Mouse (Mus musculus) midbrain, embryonic 11.5 days (tissue): ENCODE measurements around the gene Cwf19l1. TPM values are rescaled to one million over a fixed set of nuclear protein-coding genes. Genes with fewer than 3 reads are reported as not detected.

Experiments used
- ATAC-seq: fragments of 200-750 bp; cut with Nextera tagmentation; 2 replicates; pipeline ENCODE4 v1.8.0; 2017; ENCODE audit warnings: moderate TSS enrichment, moderate library complexity; ENCODE audit not compliant: low FRiP score
- DNase-seq: peaks from one replicate; pipeline ENCODE4 v3.0.0; 2015; ENCODE audit warnings: low spot score; ENCODE audit errors: missing footprints
- H3K27ac ChIP-seq: fragments of 300-500 bp; sonication (generic); 2 replicates; pipeline ENCODE4 v1.5.1; 2014; ENCODE audit warnings: low read depth, low read length
- H3K27me3 ChIP-seq: fragments of 300-500 bp; sonication (generic); 2 replicates; pipeline ENCODE4 v1.6.1; 2014; ENCODE audit warnings: mild to moderate bottlenecking, low read length, moderate library complexity, mixed read lengths; ENCODE audit not compliant: control insufficient read depth, insufficient read depth
- H3K36me3 ChIP-seq: fragments of 300-500 bp; sonication (generic); 2 replicates; pipeline ENCODE4 v1.6.1; 2014; ENCODE audit warnings: mild to moderate bottlenecking, low read length, moderate library complexity, mixed read lengths; ENCODE audit not compliant: control insufficient read depth, insufficient read depth
- H3K4me1 ChIP-seq: fragments of 300-500 bp; sonication (generic); 2 replicates; pipeline ENCODE4 v1.6.1; 2014; ENCODE audit warnings: low read length; ENCODE audit not compliant: control insufficient read depth, insufficient read depth
- H3K4me2 ChIP-seq: fragments of 300-500 bp; sonication (generic); 2 replicates; pipeline ENCODE4 v1.6.1; 2014; ENCODE audit warnings: mild to moderate bottlenecking, moderate library complexity
- H3K4me3 ChIP-seq: fragments of 300-500 bp; sonication (generic); 2 replicates; pipeline ENCODE4 v1.5.1; 2014; ENCODE audit warnings: low read depth, low read length
- H3K9ac ChIP-seq: fragments of 300-500 bp; sonication (generic); 2 replicates; pipeline ENCODE4 v1.6.1; 2014; ENCODE audit warnings: low read length
- H3K9me3 ChIP-seq: fragments of 300-500 bp; sonication (generic); 2 replicates; pipeline ENCODE4 v1.6.1; 2016; ENCODE audit warnings: low read length; ENCODE audit not compliant: control insufficient read depth
- WGBS: fragments of 180-500 bp; shearing (Covaris S2); extraction: QIAGEN DNeasy Blood & Tissue Kit; methylation state at CpG from one replicate; pipeline ENCODE4 v1.1.7; 2014; 5-methylcytosine and 5-hydroxymethylcytosine counted together
- polyA plus RNA-seq: library from polyadenylated mRNA; unstranded; fragments of >200 nt; fragmentation: Nextera tagmentation; extraction: Ambion mirVana; gene quantifications from 2 replicates; pipeline ENCODE4 v1.2.1, GENCODE M21; 2014

Gene Cwf19l1
- polyA plus RNA-seq: 42.2 and 53.3 TPM in 2 replicates

DNA sequence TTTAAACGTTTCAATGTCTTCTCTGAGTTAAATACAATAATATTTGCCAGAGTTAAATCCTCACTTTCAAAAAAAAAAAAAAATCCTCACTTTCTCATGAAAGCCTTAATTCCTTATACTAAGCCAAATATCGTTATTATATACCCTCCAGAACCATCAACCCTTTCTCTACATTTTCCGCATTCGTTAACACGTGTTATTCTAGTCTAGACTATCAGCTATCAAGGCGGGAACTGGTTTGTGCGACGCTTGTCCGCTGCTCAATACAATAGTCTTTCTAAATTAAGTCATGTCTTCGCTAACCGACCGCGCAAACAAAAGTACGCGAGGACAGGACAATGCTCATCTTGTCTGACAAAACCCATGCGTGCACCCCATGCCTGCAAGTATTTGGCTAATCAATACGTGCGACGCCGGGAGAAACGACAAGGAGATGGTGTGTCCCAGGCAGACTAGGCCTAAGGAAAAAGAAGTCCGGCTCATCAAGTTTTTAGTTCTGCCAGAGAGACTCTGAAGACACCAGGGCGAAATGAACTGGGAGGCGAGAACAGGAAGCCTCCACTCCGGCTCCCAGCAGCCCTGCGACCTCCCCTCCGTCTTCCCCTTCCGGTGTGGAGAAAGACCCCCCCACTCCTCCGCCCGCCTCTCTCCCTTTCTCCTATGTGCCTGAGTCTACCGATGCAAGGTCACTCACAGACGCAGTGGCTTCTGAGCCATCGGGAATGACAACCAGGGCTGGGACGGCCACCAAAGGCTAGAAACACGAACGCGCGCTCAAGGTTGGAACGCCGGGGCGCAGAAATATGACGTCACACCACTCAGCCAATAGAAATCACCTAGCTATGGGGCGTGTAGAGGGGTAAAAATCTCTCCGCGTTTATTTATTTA lies at the start of gene Cwf19l1:
Gene Cwf19l1 (minus strand): TSS at position 805 of the 888 bp plus-strand sequence.
- H3K4me1 ChIP-seq: peaks cover 5% of the 10 kb centered on the region; the same call in 1 of the 2 replicates
- peak within 1 kb of the TSS; percentile 86 for H3K4me2 ChIP-seq
- peak within 1 kb of the TSS; percentile 91 for H3K27ac ChIP-seq
- DNase-seq: peak; percentile 99
- peak within 1 kb of the TSS; percentile 82 for H3K9ac ChIP-seq
- peak; percentile 92 for ATAC-seq
- under 1% methylated on average over 45 of the region's 45 CpGs for WGBS
- H3K9me3 ChIP-seq: no peaks in the 10 kb centered on the region
- H3K27me3 ChIP-seq: no peaks in the 10 kb centered on the region
- peak within 1 kb of the TSS; percentile 76 for H3K4me3 ChIP-seq
- H3K36me3 ChIP-seq: peaks cover 5% of the 10 kb centered on the region; the same call in 1 of the 2 replicates

DNA sequence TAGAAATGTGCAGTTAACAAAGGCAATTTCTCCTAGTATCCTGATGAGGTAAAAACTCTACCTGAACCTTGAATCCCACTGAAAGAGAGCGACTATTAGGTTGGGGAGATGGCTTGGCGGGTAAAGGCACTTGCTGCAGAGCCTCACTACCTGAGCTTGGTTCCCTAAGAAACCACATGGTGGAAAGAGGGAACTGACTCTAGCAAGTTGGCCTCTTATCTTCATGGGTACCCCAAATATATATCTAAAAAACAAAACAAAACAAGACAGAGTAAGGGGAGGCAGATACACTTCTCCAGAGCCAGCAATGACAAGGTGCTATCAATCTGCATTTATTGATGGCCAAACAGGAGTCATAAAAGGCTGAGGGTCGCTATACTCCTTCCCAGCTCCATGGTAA lies 48.3 kb upstream of the Cwf19l1 start:
- DNase-seq (no peak), ATAC-seq (no peak)
- Histone ChIP-seq H3K9ac (no peak overlapping the region), H3K36me3 (no peaks in the 10 kb centered on the region), H3K9me3 (no peaks in the 10 kb centered on the region), H3K4me3 (no peak overlapping the region), H3K27ac (no peak overlapping the region), H3K4me1 (no peaks in the 10 kb centered on the region), H3K4me2 (no peak overlapping the region), H3K27me3 (no peaks in the 10 kb centered on the region)
- 78% methylated on average over 3 of the region's 3 CpGs for WGBS

DNA sequence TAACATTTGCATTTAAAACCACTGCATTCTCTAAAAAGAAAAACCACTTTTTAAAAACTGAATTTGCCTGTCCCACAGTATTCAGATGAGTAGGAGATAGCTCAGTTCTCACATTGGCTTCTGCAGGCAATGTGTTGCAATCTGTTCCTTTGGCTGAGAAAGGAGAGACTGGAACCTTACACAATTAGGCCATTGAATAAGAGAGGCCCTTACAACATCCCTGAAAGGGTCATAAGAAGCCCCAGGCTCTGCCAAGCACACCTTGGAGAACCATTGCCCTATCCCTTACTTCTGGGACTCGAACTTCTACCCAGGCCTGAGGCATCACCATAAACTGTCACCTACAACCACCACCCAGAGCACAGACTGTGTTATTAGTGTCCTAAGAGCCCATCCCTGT lies 44.8 kb upstream of the Cwf19l1 start:
- 70% methylated on average over 1 of the region's 1 CpGs for WGBS
- ATAC-seq (no peak), DNase-seq (no peak)
- H3K4me3 ChIP-seq: no peak overlapping the region
- no peaks in the 10 kb centered on the region for H3K9me3 ChIP-seq
- H3K36me3 ChIP-seq: no peaks in the 10 kb centered on the region
- H3K4me2 ChIP-seq: no peak overlapping the region
- no peak overlapping the region for H3K9ac ChIP-seq
- H3K27me3 ChIP-seq: no peaks in the 10 kb centered on the region
- H3K4me1 ChIP-seq: no peaks in the 10 kb centered on the region
- H3K27ac ChIP-seq: no peak overlapping the region

DNA sequence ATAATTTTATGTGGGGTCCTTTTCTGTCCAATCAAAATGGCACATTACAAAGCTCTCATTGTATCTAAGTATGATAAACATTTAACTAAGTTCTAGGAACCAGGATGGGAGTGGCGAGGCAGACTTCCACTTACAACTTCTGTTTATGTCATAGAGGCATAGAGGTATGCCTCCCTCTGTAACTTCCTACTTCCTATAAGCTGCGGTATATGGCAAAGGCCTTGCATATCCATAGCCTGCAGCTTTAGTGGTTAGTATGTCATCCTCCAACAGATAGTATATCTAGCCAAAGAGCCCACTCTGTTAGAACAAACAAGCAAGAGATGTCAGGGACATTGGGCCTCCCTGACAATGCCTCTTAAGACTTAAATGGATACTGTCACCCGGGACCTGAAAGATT lies 41.1 kb upstream of the Cwf19l1 start:
- DNase-seq (no peak), ATAC-seq (no peak)
- Histone ChIP-seq H3K36me3 (no peaks in the 10 kb centered on the region), H3K4me2 (no peak overlapping the region), H3K27me3 (no peaks in the 10 kb centered on the region), H3K27ac (no peak overlapping the region), H3K9me3 (0 out of 2 replicates have a peak, but pooled peaks cover 5% of the 10 kb centered on the region), H3K9ac (no peak overlapping the region), H3K4me3 (no peak overlapping the region), H3K4me1 (no peaks in the 10 kb centered on the region)
- 87% methylated on average over 3 of the region's 3 CpGs for WGBS

GRCm38 (mm10) chr19:44174835-44175234 lies 39.2 kb upstream of the Cwf19l1 start:
- Histone ChIP-seq H3K9ac (no peak overlapping the region), H3K4me1 (no peaks in the 10 kb centered on the region), H3K4me3 (no peak overlapping the region), H3K36me3 (no peaks in the 10 kb centered on the region), H3K27me3 (no peaks in the 10 kb centered on the region), H3K4me2 (no peak overlapping the region), H3K27ac (no peak overlapping the region), H3K9me3 (0 out of 2 replicates have a peak, but pooled peaks cover 5% of the 10 kb centered on the region)
- ATAC-seq (no peak), DNase-seq (no peak)
- 67% methylated on average over 8 of the region's 8 CpGs for WGBS

DNA sequence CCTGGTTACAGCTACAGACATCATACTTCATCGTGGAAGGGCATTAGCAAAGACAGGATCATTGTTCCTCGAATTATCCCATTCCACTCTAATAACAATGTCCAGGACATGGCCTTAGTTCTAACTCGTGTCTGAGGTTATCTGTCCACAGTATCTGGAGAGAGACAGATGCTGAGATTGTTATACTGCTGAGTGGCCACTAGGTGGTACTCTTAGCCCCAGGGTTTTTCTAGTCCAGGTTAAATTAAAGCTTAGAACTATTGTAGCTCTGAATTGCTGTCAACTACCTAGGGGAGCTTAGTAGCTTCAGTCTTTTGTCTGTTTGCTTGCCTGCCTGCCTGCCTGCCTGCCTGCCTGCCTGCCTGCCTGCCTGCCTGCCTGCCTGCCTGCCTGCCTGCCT lies 25.8 kb upstream of the Cwf19l1 start:
- H3K9me3 ChIP-seq: no peaks in the 10 kb centered on the region
- ATAC-seq (no peak), DNase-seq (no peak)
- H3K27me3 ChIP-seq: no peaks in the 10 kb centered on the region
- WGBS: 18% methylated on average over 3 of the region's 3 CpGs
- H3K4me2 ChIP-seq: no peak overlapping the region
- H3K36me3 ChIP-seq: no peaks in the 10 kb centered on the region
- H3K9ac ChIP-seq: no peak overlapping the region
- H3K4me1 ChIP-seq: no peaks in the 10 kb centered on the region
- H3K27ac ChIP-seq: no peak overlapping the region
- no peak overlapping the region for H3K4me3 ChIP-seq

GRCm38 (mm10) chr19:44159386-44159785 lies 23.7 kb upstream of the Cwf19l1 start:
- Histone ChIP-seq H3K4me3 (no peak overlapping the region), H3K27me3 (no peaks in the 10 kb centered on the region), H3K4me1 (no peaks in the 10 kb centered on the region), H3K27ac (no peak overlapping the region), H3K9ac (no peak overlapping the region), H3K9me3 (no peaks in the 10 kb centered on the region), H3K36me3 (no peaks in the 10 kb centered on the region), H3K4me2 (no peak overlapping the region)
- ATAC-seq: no peak
- no peak for DNase-seq
- 89% methylated on average over 3 of the region's 3 CpGs for WGBS

DNA sequence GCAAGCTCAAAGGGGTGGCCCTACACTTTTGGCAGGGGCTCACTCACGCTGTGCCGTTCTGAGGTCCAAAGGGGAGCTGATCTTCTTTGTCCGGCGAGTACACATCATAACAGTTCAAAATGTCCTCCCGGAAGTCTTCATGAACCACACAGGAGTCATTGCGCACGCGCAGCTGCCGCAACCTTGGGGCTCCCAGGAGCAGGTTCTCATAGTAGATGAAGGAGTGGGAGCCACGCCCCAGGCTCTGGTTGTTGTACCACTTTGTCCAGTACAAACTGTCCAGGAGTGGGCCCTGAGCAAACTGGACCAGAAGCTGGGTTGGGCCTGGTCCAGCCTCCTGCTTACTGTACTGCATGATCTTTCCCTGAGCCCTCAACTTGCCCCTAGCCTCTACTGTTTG lies 21.3 kb upstream of the Cwf19l1 start:
- Histone ChIP-seq H3K27me3 (no peaks in the 10 kb centered on the region), H3K9me3 (no peaks in the 10 kb centered on the region), H3K4me2 (no peak overlapping the region), H3K9ac (no peak overlapping the region), H3K4me3 (no peak overlapping the region), H3K36me3 (no peaks in the 10 kb centered on the region), H3K27ac (no peak overlapping the region), H3K4me1 (no peaks in the 10 kb centered on the region)
- 90% methylated on average over 10 of the region's 10 CpGs for WGBS
- ATAC-seq: no peak
- no peak for DNase-seq

DNA sequence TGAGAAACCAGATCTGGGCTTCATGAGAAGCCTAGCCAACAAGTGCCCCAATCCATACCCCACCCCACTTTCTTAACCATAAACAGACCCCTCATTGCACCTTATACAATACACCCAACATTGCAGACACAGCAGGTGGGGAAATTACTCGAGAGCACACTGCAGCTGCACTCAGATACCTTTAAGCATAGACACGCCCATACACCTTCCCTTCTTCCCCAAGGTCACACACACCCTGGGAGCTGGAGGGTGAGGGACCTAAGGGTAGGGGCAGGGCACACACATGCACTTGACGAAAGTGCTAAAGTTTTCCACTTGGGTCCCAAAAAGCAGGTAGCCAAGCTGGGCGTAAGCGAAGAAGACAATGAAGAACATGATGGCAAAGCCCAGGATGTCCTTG lies 18.1 kb upstream of the Cwf19l1 start:
- 90% methylated on average over 5 of the region's 5 CpGs for WGBS
- no peak for ATAC-seq
- no peaks in the 10 kb centered on the region for H3K4me1 ChIP-seq
- no peaks in the 10 kb centered on the region for H3K36me3 ChIP-seq
- H3K27ac ChIP-seq: no peak overlapping the region
- no peak overlapping the region for H3K9ac ChIP-seq
- no peak for DNase-seq
- H3K9me3 ChIP-seq: no peaks in the 10 kb centered on the region
- H3K27me3 ChIP-seq: no peaks in the 10 kb centered on the region
- H3K4me2 ChIP-seq: no peak overlapping the region
- H3K4me3 ChIP-seq: no peak overlapping the region
